Mouse (Mus musculus) liver, postnatal 0 days (tissue): ENCODE data around the gene Aasdhppt.

Source experiments
- CTCF ChIP-seq: sonication (generic); IDR thresholded peaks from 2 replicates; pipeline ENCODE4 v1.5.1; 2016; ENCODE audit warnings: antibody characterized with exemption, low read depth
- EP300 ChIP-seq: IDR thresholded peaks from 2 replicates; pipeline ENCODE4 v1.6.1; 2016; ENCODE audit warnings: antibody characterized with exemption, low read depth, mild to moderate bottlenecking

DNA sequence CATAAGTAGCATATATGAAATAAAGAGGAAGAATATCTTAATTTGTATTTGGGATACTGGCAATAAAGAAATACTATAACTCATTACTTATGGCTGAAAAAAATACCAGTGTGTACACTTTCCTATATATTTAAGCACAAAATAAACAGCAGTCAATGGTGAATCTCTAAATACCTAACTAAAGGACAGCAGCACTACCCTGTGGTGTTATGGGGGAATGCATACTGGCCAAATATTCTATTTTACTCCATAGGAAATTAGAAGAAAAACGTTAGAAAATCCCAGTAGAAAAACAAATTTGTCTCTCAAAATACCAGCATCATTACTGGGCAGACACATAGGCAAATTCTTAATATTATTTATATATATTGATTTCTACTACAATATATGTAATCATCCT, 4.4 kb downstream of the Aasdhppt start:
- TF ChIP-seq EP300 = no peak
- TF ChIP-seq CTCF = peak; percentile 33; the same call in 1 of the 2 replicates
